ENCODE assay signal across 20 mouse cellular contexts in the genomic region with DNA sequence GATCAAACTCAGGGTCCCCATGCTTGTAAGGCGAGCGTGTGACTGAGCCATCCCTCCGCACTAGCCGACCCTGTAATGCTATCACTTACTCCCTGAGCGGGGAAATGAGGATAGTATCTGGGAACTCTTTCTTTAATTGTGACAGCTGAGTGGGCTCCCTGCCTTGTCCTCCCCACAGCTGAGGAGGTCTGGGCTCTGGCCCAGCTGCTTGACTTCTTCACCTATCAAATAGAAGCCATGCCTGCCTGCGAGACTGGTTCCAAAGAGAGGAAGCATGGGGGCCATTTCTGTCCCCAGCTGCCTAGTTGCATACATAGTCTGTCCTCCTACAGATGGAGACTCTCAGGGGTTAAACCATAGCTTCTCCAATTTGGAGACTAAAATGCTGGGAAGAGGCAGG.
DNase-seq lines count a peak whose midpoint lies in the region; ATAC-seq and TF ChIP-seq lines count a peak whose summit lies in the region.
"Had no signal": no experiment of that assay in that cellular context is flagged by ENCODE, and none has a peak within 500 bp of the region (broad histone marks: within the 10 kb centered on the region; RNA-seq: fewer than 3 reads in every experiment).

No protein-coding gene starts in this region.

- no peak for DNase-seq in hindbrain, postnatal 0 days (ENCODE audit: low spot score)
- peak; percentile 70 for DNase-seq in lung, embryonic 14.5 days
- DNase-seq in lung, adult 2 months: no peak
- no peak for DNase-seq in adipocyte (ENCODE audit: low spot score)
- DNase-seq in right cerebral cortex, postnatal 14 days: no peak
- DNase-seq: adrenal gland, postnatal 36 days; cerebellum, adult 2 months; liver; liver, postnatal 0 days; thymus, postnatal 25 days had no signal

- H3K4me1 ChIP-seq in hindbrain, embryonic 12.5 days: peaks cover 19% of the 10 kb centered on the region
- H3K4me1 ChIP-seq in hindbrain, postnatal 0 days (ENCODE audit: insufficient read depth, low read length): no peaks in the 10 kb centered on the region
- H3K4me1 ChIP-seq in lung, embryonic 14.5 days (ENCODE audit: insufficient read depth): peaks cover 25% of the 10 kb centered on the region; the same call in 1 of the 2 replicates
- H3K4me1 ChIP-seq in lung, adult 2 months (ENCODE audit: control insufficient read depth, insufficient read depth, low read length): no peaks in the 10 kb centered on the region
- peaks cover 61% of the 10 kb centered on the region for H3K4me1 ChIP-seq in embryonic facial prominence, embryonic 13.5 days
- H3K4me1 ChIP-seq in limb, embryonic 13.5 days: peaks cover 66% of the 10 kb centered on the region

- ATAC-seq in hindbrain, embryonic 12.5 days (ENCODE audit: low FRiP score): no peak
- ATAC-seq in hindbrain, postnatal 0 days: no peak
- ATAC-seq in lung, embryonic 14.5 days (ENCODE audit: insufficient read depth): peak; percentile 52
- no peak for ATAC-seq in embryonic facial prominence, embryonic 13.5 days (ENCODE audit: insufficient number of reproducible peaks, insufficient read depth, low FRiP score, low TSS enrichment, low read depth)
- ATAC-seq in limb, embryonic 13.5 days (ENCODE audit: low FRiP score, low read depth): peak; percentile 41; the same call in 1 of the 2 replicates
- ATAC-seq: activated CD4-positive, CD25-positive, alpha-beta regulatory T cell, adult 4 months; intestine, embryonic 15.5 days; liver, postnatal 0 days; midbrain, embryonic 13.5 days; Patski had no signal

- no peak for TF ChIP-seq POLR2A in lung, adult 2 months (IDR thresholded peaks at IDR 0.05; ENCODE audit: borderline replicate concordance, extremely low read depth, low read depth, low read length)

- no peak overlapping the region for H3K4me3 ChIP-seq in hindbrain, embryonic 12.5 days
- H3K4me3 ChIP-seq in hindbrain, postnatal 0 days (ENCODE audit: low read length): no peak overlapping the region
- no peak overlapping the region for H3K4me3 ChIP-seq in lung, embryonic 14.5 days (ENCODE audit: low read depth, low read length)
- H3K4me3 ChIP-seq in lung, adult 2 months (replicated peaks; ENCODE audit: extremely low read depth, low read depth, low read length): no peak overlapping the region
- H3K4me3 ChIP-seq in embryonic facial prominence, embryonic 13.5 days: no peak overlapping the region
- no peak overlapping the region for H3K4me3 ChIP-seq in limb, embryonic 13.5 days
- H3K4me3 ChIP-seq: forebrain, embryonic 12.5 days; heart, embryonic 10.5 days; intestine, embryonic 15.5 days; left cerebral cortex, adult 2 months; midbrain, embryonic 13.5 days had no signal

- H3K27ac ChIP-seq in hindbrain, embryonic 12.5 days: peak overlapping the region; percentile 23; the same call in 1 of the 2 replicates
- H3K27ac ChIP-seq in hindbrain, postnatal 0 days: no peak overlapping the region
- H3K27ac ChIP-seq in lung, embryonic 14.5 days (ENCODE audit: low read depth): peak overlapping the region; percentile 59; the same call in 1 of the 2 replicates
- H3K27ac ChIP-seq in embryonic facial prominence, embryonic 13.5 days: peak overlapping the region; percentile 82
- H3K27ac ChIP-seq in limb, embryonic 13.5 days: peak overlapping the region; percentile 58; the same call in 1 of the 2 replicates
- H3K27ac ChIP-seq: forebrain, embryonic 12.5 days; heart, embryonic 10.5 days; left cerebral cortex, adult 2 months; midbrain, embryonic 13.5 days had no signal

- 79% methylated on average over 6 of the region's 6 CpGs for WGBS in hindbrain, embryonic 12.5 days
- 68% methylated on average over 6 of the region's 6 CpGs for WGBS in hindbrain, postnatal 0 days
- WGBS in lung, embryonic 14.5 days: 52% methylated on average over 6 of the region's 6 CpGs
- 69% methylated on average over 6 of the region's 6 CpGs for WGBS in lung, adult 2 months
- 63% methylated on average over 6 of the region's 6 CpGs for WGBS in embryonic facial prominence, embryonic 13.5 days
- 71% methylated on average over 6 of the region's 6 CpGs for WGBS in limb, embryonic 13.5 days

- H3K4me2 ChIP-seq in hindbrain, embryonic 12.5 days (replicated peaks): no peak overlapping the region
- H3K4me2 ChIP-seq in hindbrain, postnatal 0 days (ENCODE audit: low read depth, low read length): no peak overlapping the region
- H3K4me2 ChIP-seq in lung, embryonic 14.5 days: no peak overlapping the region
- no peak overlapping the region for H3K4me2 ChIP-seq in embryonic facial prominence, embryonic 13.5 days
- no peak overlapping the region for H3K4me2 ChIP-seq in limb, embryonic 13.5 days (replicated peaks)
- H3K4me2 ChIP-seq: forebrain, embryonic 12.5 days; intestine, embryonic 15.5 days; midbrain, embryonic 13.5 days had no signal

- H3K27me3 ChIP-seq in hindbrain, embryonic 12.5 days: no peaks in the 10 kb centered on the region
- no peaks in the 10 kb centered on the region for H3K27me3 ChIP-seq in hindbrain, postnatal 0 days (ENCODE audit: insufficient read depth, low read length)
- no peaks in the 10 kb centered on the region for H3K27me3 ChIP-seq in lung, embryonic 14.5 days (ENCODE audit: insufficient read depth, low read length)
- H3K27me3 ChIP-seq in embryonic facial prominence, embryonic 13.5 days: no peaks in the 10 kb centered on the region
- no peaks in the 10 kb centered on the region for H3K27me3 ChIP-seq in limb, embryonic 13.5 days
- H3K27me3 ChIP-seq: forebrain, embryonic 12.5 days; intestine, embryonic 15.5 days; midbrain, embryonic 13.5 days had no signal

- H3K9ac ChIP-seq in hindbrain, embryonic 12.5 days: no peak overlapping the region
- H3K9ac ChIP-seq in hindbrain, postnatal 0 days (replicated peaks; ENCODE audit: low read length): no peak overlapping the region
- H3K9ac ChIP-seq in lung, embryonic 14.5 days: no peak overlapping the region
- no peak overlapping the region for H3K9ac ChIP-seq in embryonic facial prominence, embryonic 13.5 days
- 0 out of 2 replicates have a peak overlapping the region, but pooled peaks have one; percentile 4 for H3K9ac ChIP-seq in limb, embryonic 13.5 days
- H3K9ac ChIP-seq: forebrain, embryonic 12.5 days; intestine, embryonic 15.5 days; liver, postnatal 0 days; midbrain, embryonic 13.5 days had no signal

- H3K36me3 ChIP-seq in hindbrain, embryonic 12.5 days: no peaks in the 10 kb centered on the region
- H3K36me3 ChIP-seq in hindbrain, postnatal 0 days (ENCODE audit: insufficient read depth, low read length): no peaks in the 10 kb centered on the region
- H3K36me3 ChIP-seq in lung, embryonic 14.5 days (ENCODE audit: insufficient read depth): no peaks in the 10 kb centered on the region
- H3K36me3 ChIP-seq in embryonic facial prominence, embryonic 13.5 days: no peaks in the 10 kb centered on the region
- no peaks in the 10 kb centered on the region for H3K36me3 ChIP-seq in limb, embryonic 13.5 days
- H3K36me3 ChIP-seq: forebrain, embryonic 12.5 days; heart, embryonic 10.5 days; intestine, embryonic 15.5 days; midbrain, embryonic 13.5 days had no signal

- no peak for TF ChIP-seq CTCF in hindbrain, postnatal 0 days (IDR thresholded peaks at IDR 0.05; ENCODE audit: low read depth)
- TF ChIP-seq CTCF in lung, embryonic 14.5 days (IDR thresholded peaks at IDR 0.05; ENCODE audit: low read depth): no peak
- TF ChIP-seq CTCF in lung, adult 2 months (IDR thresholded peaks at IDR 0.05; ENCODE audit: insufficient read depth, low read length): no peak

- H3K9me3 ChIP-seq in hindbrain, embryonic 12.5 days (replicated peaks): no peaks in the 10 kb centered on the region
- H3K9me3 ChIP-seq in hindbrain, postnatal 0 days (ENCODE audit: low read length): no peaks in the 10 kb centered on the region
- H3K9me3 ChIP-seq in lung, embryonic 14.5 days (ENCODE audit: low read depth, low read length): no peaks in the 10 kb centered on the region
- H3K9me3 ChIP-seq in embryonic facial prominence, embryonic 13.5 days: no peaks in the 10 kb centered on the region
- no peaks in the 10 kb centered on the region; the same call in 1 of the 2 replicates for H3K9me3 ChIP-seq in limb, embryonic 13.5 days
- H3K9me3 ChIP-seq: forebrain, embryonic 12.5 days; heart, embryonic 10.5 days; intestine, embryonic 15.5 days; midbrain, embryonic 13.5 days had no signal

Comparison
In these comparisons a context has a peak if more than half of its experiments do, and no peak if none do; other contexts are left out.
1. ATAC-seq: peak in lung, embryonic 14.5 days (single experiment) and limb, embryonic 13.5 days (single experiment); none in hindbrain, embryonic 12.5 days (single experiment), hindbrain, postnatal 0 days (single experiment) and embryonic facial prominence, embryonic 13.5 days (single experiment).